Mouse (Mus musculus): ENCODE data around the gene Ehbp1. TPM values are rescaled to one million over a fixed set of nuclear protein-coding genes. Genes with fewer than 3 reads are reported as not detected.

Ehbp1 gene
- polyA plus RNA-seq, 1 experiment from 2014 or later: 9.8 TPM

DNA sequence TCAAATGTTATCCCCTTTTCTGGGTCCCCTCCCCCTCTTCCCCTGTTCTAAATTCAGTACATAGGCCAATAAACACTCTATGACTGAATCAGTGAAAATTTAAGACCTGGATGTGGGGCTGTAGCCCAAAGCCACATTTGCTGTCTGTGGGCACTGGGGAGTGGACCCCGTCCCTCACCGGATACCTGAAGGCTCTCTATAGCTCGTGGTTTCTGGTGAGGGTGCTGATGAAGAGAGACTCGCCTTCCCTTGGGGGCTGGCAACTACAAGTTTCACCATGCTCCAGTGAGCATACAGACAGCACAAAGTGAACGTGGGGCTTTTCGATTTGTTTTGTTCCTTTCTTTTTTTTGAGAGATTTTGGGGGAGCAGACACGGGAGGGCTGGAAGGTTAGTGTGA, 125.2 kb downstream of the Ehbp1 start:
- H3K27ac ChIP-seq (ENCODE audit: low read depth, low read length): no peak overlapping the region
- H3K4me3 ChIP-seq (ENCODE audit: low read length): no peak overlapping the region
- no peaks in the 10 kb centered on the region for H3K9me3 ChIP-seq (ENCODE audit: control insufficient read depth, low read length)
- H3K4me2 ChIP-seq (replicated peaks; ENCODE audit: low read depth, low read length): no peak overlapping the region
- H3K36me3 ChIP-seq (ENCODE audit: control insufficient read depth, insufficient read depth, low read length): no peaks in the 10 kb centered on the region
- H3K4me1 ChIP-seq (ENCODE audit: control insufficient read depth, insufficient read depth, low read length): no peaks in the 10 kb centered on the region
- H3K27me3 ChIP-seq (ENCODE audit: control insufficient read depth, insufficient read depth, low read length): no peaks in the 10 kb centered on the region
- no peak overlapping the region for H3K9ac ChIP-seq (ENCODE audit: low read depth, low read length)
- 69% methylated on average over 7 of the region's 7 CpGs for WGBS
- no peak for ATAC-seq (ENCODE audit: low FRiP score, low TSS enrichment)

DNA sequence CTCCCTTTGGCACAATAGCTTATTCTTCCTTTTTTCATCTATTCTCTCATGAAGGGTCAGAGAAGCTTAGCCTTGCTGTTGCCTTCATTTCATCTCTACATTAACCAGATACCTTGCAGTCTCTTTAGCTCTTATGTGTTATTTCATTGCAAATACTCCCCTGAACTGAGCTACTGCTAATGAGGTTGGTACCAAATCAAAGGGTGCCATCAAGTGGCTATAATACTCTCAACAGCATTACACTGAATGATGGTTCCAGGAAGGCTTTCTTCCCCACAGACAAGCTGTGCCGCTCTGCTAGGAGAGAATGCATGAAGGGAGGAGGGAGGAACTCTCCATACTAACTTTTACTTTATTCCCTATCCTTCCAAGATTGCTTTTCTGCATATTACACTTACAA, 135.5 kb downstream of the Ehbp1 start:
- 43% methylated on average over 1 of the region's 1 CpGs for WGBS
- Histone ChIP-seq H3K27me3 (ENCODE audit: control insufficient read depth, insufficient read depth, low read length) (no peaks in the 10 kb centered on the region), H3K4me3 (ENCODE audit: low read length) (no peak overlapping the region), H3K9ac (ENCODE audit: low read depth, low read length) (no peak overlapping the region), H3K9me3 (ENCODE audit: control insufficient read depth, low read length) (no peaks in the 10 kb centered on the region), H3K27ac (ENCODE audit: low read depth, low read length) (no peak overlapping the region), H3K36me3 (ENCODE audit: control insufficient read depth, insufficient read depth, low read length) (no peaks in the 10 kb centered on the region), H3K4me1 (ENCODE audit: control insufficient read depth, insufficient read depth, low read length) (no peaks in the 10 kb centered on the region), H3K4me2 (replicated peaks; ENCODE audit: low read depth, low read length) (no peak overlapping the region)
- no peak for ATAC-seq (ENCODE audit: low FRiP score, low TSS enrichment)

DNA sequence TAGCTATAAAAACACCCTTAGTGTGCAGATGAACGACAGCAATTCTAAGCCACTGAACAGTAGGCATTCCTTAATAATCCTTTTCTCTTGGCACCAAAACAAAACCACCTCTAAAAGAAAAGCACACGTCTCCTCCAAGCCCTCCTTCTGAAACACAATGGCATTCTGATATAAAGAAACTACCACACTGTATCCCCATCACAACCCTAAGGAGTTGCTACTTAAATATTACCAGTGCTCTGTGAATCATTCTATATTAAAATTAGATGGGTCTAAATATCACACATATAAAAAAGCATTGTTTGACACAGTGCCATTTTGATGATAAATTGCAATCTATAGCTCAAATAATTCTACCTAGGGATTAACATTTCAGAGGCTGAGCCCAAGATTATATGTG, 135.9 kb downstream of the Ehbp1 start:
- no peak for ATAC-seq (ENCODE audit: low FRiP score, low TSS enrichment)
- Histone ChIP-seq H3K27ac (ENCODE audit: low read depth, low read length) (no peak overlapping the region), H3K27me3 (ENCODE audit: control insufficient read depth, insufficient read depth, low read length) (no peaks in the 10 kb centered on the region), H3K9me3 (ENCODE audit: control insufficient read depth, low read length) (no peaks in the 10 kb centered on the region), H3K9ac (ENCODE audit: low read depth, low read length) (no peak overlapping the region), H3K4me1 (ENCODE audit: control insufficient read depth, insufficient read depth, low read length) (no peaks in the 10 kb centered on the region), H3K4me2 (replicated peaks; ENCODE audit: low read depth, low read length) (no peak overlapping the region), H3K4me3 (ENCODE audit: low read length) (no peak overlapping the region), H3K36me3 (ENCODE audit: control insufficient read depth, insufficient read depth, low read length) (no peaks in the 10 kb centered on the region)
- 77% methylated on average over 2 of the region's 2 CpGs for WGBS

DNA sequence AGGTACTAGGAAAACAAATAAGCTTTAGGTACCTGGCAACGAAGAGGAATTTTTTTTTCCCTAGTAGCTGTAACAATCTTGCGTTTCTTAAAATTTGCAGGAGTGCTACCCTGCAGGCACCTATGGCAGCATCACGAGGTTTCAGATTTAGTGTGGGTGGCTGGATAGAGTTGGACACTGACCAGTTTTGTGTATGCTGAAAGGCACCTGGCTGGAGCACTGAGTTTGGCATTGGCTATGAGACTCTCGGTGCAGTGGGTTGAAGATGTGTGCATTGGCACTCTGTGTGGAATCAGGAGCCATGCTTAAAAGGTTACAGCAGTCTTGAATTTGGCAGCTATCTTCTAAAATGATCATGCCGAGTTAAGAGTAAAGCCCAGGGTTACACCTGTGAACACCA, 138.7 kb downstream of the Ehbp1 start:
- Histone ChIP-seq H3K27me3 (ENCODE audit: control insufficient read depth, insufficient read depth, low read length) (no peaks in the 10 kb centered on the region), H3K9ac (ENCODE audit: low read depth, low read length) (no peak overlapping the region), H3K36me3 (ENCODE audit: control insufficient read depth, insufficient read depth, low read length) (no peaks in the 10 kb centered on the region), H3K9me3 (ENCODE audit: control insufficient read depth, low read length) (no peaks in the 10 kb centered on the region), H3K4me2 (replicated peaks; ENCODE audit: low read depth, low read length) (no peak overlapping the region), H3K4me3 (ENCODE audit: low read length) (no peak overlapping the region), H3K27ac (ENCODE audit: low read depth, low read length) (no peak overlapping the region), H3K4me1 (ENCODE audit: control insufficient read depth, insufficient read depth, low read length) (no peaks in the 10 kb centered on the region)
- no peak for ATAC-seq (ENCODE audit: low FRiP score, low TSS enrichment)
- 86% methylated on average over 5 of the region's 5 CpGs for WGBS

DNA sequence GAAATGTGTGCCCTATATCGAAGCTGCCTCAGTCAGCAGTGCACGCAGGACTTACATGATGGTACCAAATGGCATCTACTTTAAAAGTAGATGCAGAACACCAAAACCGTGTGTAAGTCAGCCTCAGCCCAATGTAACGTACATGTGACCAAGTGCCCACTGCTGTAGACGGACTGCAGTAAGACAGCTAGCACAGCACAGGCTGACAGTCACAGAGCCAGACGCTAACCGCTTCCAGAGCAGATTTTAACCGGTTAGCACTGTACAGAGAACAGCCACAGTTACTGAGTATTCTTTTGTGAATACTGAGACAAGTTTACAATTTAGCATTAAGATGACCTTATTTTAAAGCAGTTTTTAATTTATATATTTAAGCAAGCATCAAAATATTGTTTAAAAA, 141.0 kb downstream of the Ehbp1 start:
- H3K4me3 ChIP-seq (ENCODE audit: low read length): no peak overlapping the region
- H3K9ac ChIP-seq (ENCODE audit: low read depth, low read length): no peak overlapping the region
- no peaks in the 10 kb centered on the region for H3K27me3 ChIP-seq (ENCODE audit: control insufficient read depth, insufficient read depth, low read length)
- ATAC-seq (ENCODE audit: low FRiP score, low TSS enrichment): no peak
- H3K4me1 ChIP-seq (ENCODE audit: control insufficient read depth, insufficient read depth, low read length): no peaks in the 10 kb centered on the region
- H3K27ac ChIP-seq (ENCODE audit: low read depth, low read length): no peak overlapping the region
- H3K4me2 ChIP-seq (replicated peaks; ENCODE audit: low read depth, low read length): no peak overlapping the region
- WGBS: 93% methylated on average over 8 of the region's 8 CpGs
- no peaks in the 10 kb centered on the region for H3K9me3 ChIP-seq (ENCODE audit: control insufficient read depth, low read length)
- H3K36me3 ChIP-seq (ENCODE audit: control insufficient read depth, insufficient read depth, low read length): no peaks in the 10 kb centered on the region

DNA sequence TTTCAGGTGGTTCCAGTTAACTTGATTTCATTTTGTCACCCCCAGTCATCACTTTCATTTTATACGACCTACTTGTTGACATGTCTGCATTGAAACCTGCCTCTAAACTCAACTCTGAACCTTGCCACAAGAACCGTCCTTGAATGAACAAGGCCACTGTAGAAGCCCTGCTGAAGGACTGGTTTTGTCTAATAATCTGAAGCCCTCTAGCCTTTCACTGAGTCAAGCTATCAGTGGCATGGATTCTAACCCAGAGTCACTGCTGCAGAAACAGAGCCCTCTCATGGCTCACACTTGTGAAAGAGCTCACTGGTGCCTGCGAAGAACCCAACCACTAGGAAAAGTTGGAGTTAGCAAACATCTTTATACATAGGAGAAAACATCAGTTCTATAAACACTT, 142.2 kb downstream of the Ehbp1 start:
- no peak for ATAC-seq (ENCODE audit: low FRiP score, low TSS enrichment)
- WGBS: 51% methylated on average over 3 of the region's 3 CpGs
- Histone ChIP-seq H3K27ac (ENCODE audit: low read depth, low read length) (no peak overlapping the region), H3K9me3 (ENCODE audit: control insufficient read depth, low read length) (no peaks in the 10 kb centered on the region), H3K4me3 (ENCODE audit: low read length) (no peak overlapping the region), H3K9ac (ENCODE audit: low read depth, low read length) (no peak overlapping the region), H3K4me1 (ENCODE audit: control insufficient read depth, insufficient read depth, low read length) (no peaks in the 10 kb centered on the region), H3K36me3 (ENCODE audit: control insufficient read depth, insufficient read depth, low read length) (no peaks in the 10 kb centered on the region), H3K27me3 (ENCODE audit: control insufficient read depth, insufficient read depth, low read length) (no peaks in the 10 kb centered on the region), H3K4me2 (replicated peaks; ENCODE audit: low read depth, low read length) (no peak overlapping the region)

DNA sequence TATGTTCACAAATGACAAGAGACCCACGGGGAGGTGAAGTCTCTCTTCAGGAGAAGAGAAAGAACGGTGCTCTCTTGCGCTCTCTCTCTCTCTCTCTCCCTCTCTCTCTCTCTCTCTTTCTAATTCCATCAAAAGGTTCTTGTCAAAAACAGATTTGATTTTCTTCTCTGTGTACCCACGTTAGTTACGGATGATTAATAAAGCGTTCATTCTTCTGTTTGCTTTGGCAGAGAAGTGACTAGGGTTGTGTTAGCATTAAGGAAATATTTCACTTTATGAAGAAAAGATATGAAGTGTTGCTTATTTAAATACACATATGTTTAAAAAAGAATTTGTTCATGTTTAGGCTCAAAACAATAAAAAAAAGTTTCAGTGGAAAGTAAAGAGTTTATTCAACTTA, 143.7 kb downstream of the Ehbp1 start:
- 62% methylated on average over 6 of the region's 6 CpGs for WGBS
- no peaks in the 10 kb centered on the region for H3K27me3 ChIP-seq (ENCODE audit: control insufficient read depth, insufficient read depth, low read length)
- H3K36me3 ChIP-seq (ENCODE audit: control insufficient read depth, insufficient read depth, low read length): no peaks in the 10 kb centered on the region
- ATAC-seq (ENCODE audit: low FRiP score, low TSS enrichment): no peak
- H3K4me3 ChIP-seq (ENCODE audit: low read length): no peak overlapping the region
- H3K9me3 ChIP-seq (ENCODE audit: control insufficient read depth, low read length): no peaks in the 10 kb centered on the region
- no peak overlapping the region for H3K9ac ChIP-seq (ENCODE audit: low read depth, low read length)
- H3K27ac ChIP-seq (ENCODE audit: low read depth, low read length): no peak overlapping the region
- no peak overlapping the region for H3K4me2 ChIP-seq (replicated peaks; ENCODE audit: low read depth, low read length)
- H3K4me1 ChIP-seq (ENCODE audit: control insufficient read depth, insufficient read depth, low read length): no peaks in the 10 kb centered on the region

DNA sequence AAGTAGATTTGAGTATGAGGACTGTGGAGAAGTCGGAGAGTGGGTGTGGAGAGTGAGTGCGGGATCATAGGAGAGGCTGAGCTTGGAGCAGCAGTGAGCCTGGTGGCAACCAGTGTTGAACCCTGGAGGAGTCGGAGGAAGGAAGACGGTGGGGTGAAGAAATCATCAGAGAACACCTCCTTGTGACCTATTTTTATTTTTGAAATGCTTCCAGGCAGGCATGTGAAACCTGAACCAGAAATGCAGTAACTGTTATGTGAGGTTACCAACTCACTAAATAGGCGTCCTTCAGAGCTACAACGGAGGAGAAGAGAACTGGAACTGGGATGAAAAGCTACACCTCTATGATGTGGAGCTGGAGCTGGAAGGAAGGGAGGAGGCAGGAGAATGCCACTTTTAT, 144.2 kb downstream of the Ehbp1 start:
- H3K4me2 ChIP-seq (replicated peaks; ENCODE audit: low read depth, low read length): no peak overlapping the region
- no peak overlapping the region for H3K27ac ChIP-seq (ENCODE audit: low read depth, low read length)
- no peaks in the 10 kb centered on the region for H3K9me3 ChIP-seq (ENCODE audit: control insufficient read depth, low read length)
- WGBS: 70% methylated on average over 6 of the region's 6 CpGs
- H3K9ac ChIP-seq (ENCODE audit: low read depth, low read length): no peak overlapping the region
- H3K4me3 ChIP-seq (ENCODE audit: low read length): no peak overlapping the region
- H3K36me3 ChIP-seq (ENCODE audit: control insufficient read depth, insufficient read depth, low read length): no peaks in the 10 kb centered on the region
- ATAC-seq (ENCODE audit: low FRiP score, low TSS enrichment): no peak
- H3K4me1 ChIP-seq (ENCODE audit: control insufficient read depth, insufficient read depth, low read length): no peaks in the 10 kb centered on the region
- no peaks in the 10 kb centered on the region for H3K27me3 ChIP-seq (ENCODE audit: control insufficient read depth, insufficient read depth, low read length)

DNA sequence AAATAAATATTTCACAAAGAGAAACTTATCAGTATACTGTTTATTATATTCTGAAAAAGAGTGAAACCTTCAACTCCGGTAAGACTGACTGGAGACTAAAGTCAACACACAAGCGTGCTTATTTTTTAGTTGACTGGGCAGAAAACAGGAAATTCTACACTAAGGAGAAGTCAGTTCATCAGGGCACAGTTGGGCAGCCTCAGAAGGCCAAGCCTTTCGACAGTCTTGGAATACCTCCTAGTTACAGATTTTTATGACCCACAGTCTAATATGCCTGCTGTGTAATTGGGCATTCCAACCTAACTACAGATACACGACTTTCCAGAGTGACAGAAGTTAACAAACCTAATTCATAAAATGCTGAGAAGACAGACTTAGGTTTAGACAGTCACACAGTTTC, 145.3 kb downstream of the Ehbp1 start:
- Histone ChIP-seq H3K4me3 (ENCODE audit: low read length) (no peak overlapping the region), H3K36me3 (ENCODE audit: control insufficient read depth, insufficient read depth, low read length) (no peaks in the 10 kb centered on the region), H3K4me1 (ENCODE audit: control insufficient read depth, insufficient read depth, low read length) (no peaks in the 10 kb centered on the region), H3K9ac (ENCODE audit: low read depth, low read length) (no peak overlapping the region), H3K27me3 (ENCODE audit: control insufficient read depth, insufficient read depth, low read length) (no peaks in the 10 kb centered on the region), H3K4me2 (replicated peaks; ENCODE audit: low read depth, low read length) (no peak overlapping the region), H3K9me3 (ENCODE audit: control insufficient read depth, low read length) (no peaks in the 10 kb centered on the region), H3K27ac (ENCODE audit: low read depth, low read length) (no peak overlapping the region)
- no peak for ATAC-seq (ENCODE audit: low FRiP score, low TSS enrichment)
- WGBS: 38% methylated on average over 4 of the region's 4 CpGs

DNA sequence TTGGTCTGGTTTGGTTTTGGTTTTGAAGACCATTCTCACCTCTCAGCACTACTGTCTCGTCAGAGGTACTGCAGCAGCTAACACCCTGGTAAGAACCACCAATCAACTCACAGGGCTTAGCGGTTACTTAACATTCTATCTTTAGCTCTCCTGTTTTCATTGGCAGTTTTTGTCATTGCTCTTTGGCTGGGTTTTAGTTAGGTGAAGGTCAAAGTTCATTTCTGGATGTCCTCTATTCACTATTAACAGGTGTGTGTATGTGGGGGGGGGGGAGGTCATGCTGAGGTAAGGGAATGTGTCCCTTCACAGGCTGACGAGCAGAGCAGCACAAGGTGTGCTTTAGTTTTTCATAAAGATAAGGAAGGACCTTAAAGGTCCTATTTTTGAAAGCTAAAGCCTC, 147.5 kb downstream of the Ehbp1 start:
- WGBS: 74% methylated on average over 3 of the region's 3 CpGs
- no peaks in the 10 kb centered on the region for H3K36me3 ChIP-seq (ENCODE audit: control insufficient read depth, insufficient read depth, low read length)
- no peak for ATAC-seq (ENCODE audit: low FRiP score, low TSS enrichment)

More for the DNA sequence above, 147.5 kb downstream of the Ehbp1 start:
- H3K4me2 ChIP-seq (replicated peaks; ENCODE audit: low read depth, low read length): no peak overlapping the region
- no peak overlapping the region for H3K9ac ChIP-seq (ENCODE audit: low read depth, low read length)
- H3K4me3 ChIP-seq (ENCODE audit: low read length): no peak overlapping the region
- no peak overlapping the region for H3K27ac ChIP-seq (ENCODE audit: low read depth, low read length)
- no peaks in the 10 kb centered on the region for H3K4me1 ChIP-seq (ENCODE audit: control insufficient read depth, insufficient read depth, low read length)
- no peaks in the 10 kb centered on the region for H3K9me3 ChIP-seq (ENCODE audit: control insufficient read depth, low read length)
- no peaks in the 10 kb centered on the region for H3K27me3 ChIP-seq (ENCODE audit: control insufficient read depth, insufficient read depth, low read length)
